Comparison of ENCODE assay signal across 10 mouse cellular contexts in genomic region chr2:48441991-48442544, GRCm38 (mm10).
DNase-seq lines count a peak whose midpoint lies in the region; ATAC-seq and TF ChIP-seq lines count a peak whose summit lies in the region.
"Had no signal": no experiment of that assay in that cellular context is flagged by ENCODE, and none has a peak within 500 bp of the region (broad histone marks: within the 10 kb centered on the region; RNA-seq: fewer than 3 reads in every experiment).

No protein-coding gene starts in this region.

- H3K36me3 ChIP-seq in midbrain, embryonic 12.5 days, result no peaks in the 10 kb centered on the region
- no peaks in the 10 kb centered on the region for H3K36me3 ChIP-seq in midbrain, embryonic 14.5 days (ENCODE audit: control insufficient read depth, insufficient read depth, low read length)
- H3K36me3 ChIP-seq in intestine, postnatal 0 days (ENCODE audit: control insufficient read depth, insufficient read depth), result no peaks in the 10 kb centered on the region
- H3K36me3 ChIP-seq in myocyte (ENCODE audit: control insufficient read depth, insufficient read depth), result no peaks in the 10 kb centered on the region
- H3K36me3 ChIP-seq: liver, embryonic 15.5 days had no signal

- no peaks in the 10 kb centered on the region for H3K9me3 ChIP-seq in midbrain, embryonic 12.5 days
- H3K9me3 ChIP-seq in midbrain, embryonic 14.5 days (ENCODE audit: control insufficient read depth, low read length), result no peaks in the 10 kb centered on the region
- no peaks in the 10 kb centered on the region for H3K9me3 ChIP-seq in intestine, postnatal 0 days (ENCODE audit: control insufficient read depth)
- H3K9me3 ChIP-seq: liver, embryonic 15.5 days had no signal

- peaks cover 25% of the 10 kb centered on the region for H3K4me1 ChIP-seq in midbrain, embryonic 12.5 days
- peaks cover 13% of the 10 kb centered on the region for H3K4me1 ChIP-seq in midbrain, embryonic 14.5 days (ENCODE audit: control insufficient read depth, insufficient read depth, low read length)
- peaks cover 4% of the 10 kb centered on the region; the same call in 1 of the 2 replicates for H3K4me1 ChIP-seq in intestine, postnatal 0 days (replicated peaks; ENCODE audit: control insufficient read depth, insufficient read depth, low read length)
- H3K4me1 ChIP-seq in cerebellum, adult 2 months (ENCODE audit: control insufficient read depth, insufficient read depth, low read length), result no peaks in the 10 kb centered on the region
- H3K4me1 ChIP-seq: liver, embryonic 15.5 days had no signal

- no peak overlapping the region for H3K27ac ChIP-seq in midbrain, embryonic 12.5 days (replicated peaks)
- H3K27ac ChIP-seq in midbrain, embryonic 14.5 days (replicated peaks; ENCODE audit: low read depth, low read length), result no peak overlapping the region
- peak overlapping the region; percentile 66 for H3K27ac ChIP-seq in intestine, postnatal 0 days (ENCODE audit: low read depth, low read length)
- no peak overlapping the region for H3K27ac ChIP-seq in cerebellum, adult 2 months (ENCODE audit: insufficient read depth, low read length)
- H3K27ac ChIP-seq: liver, embryonic 15.5 days had no signal

- no peak overlapping the region for H3K4me3 ChIP-seq in midbrain, embryonic 12.5 days
- no peak overlapping the region for H3K4me3 ChIP-seq in midbrain, embryonic 14.5 days (replicated peaks; ENCODE audit: low read depth, low read length)
- no peak overlapping the region; the same call in 1 of the 2 replicates for H3K4me3 ChIP-seq in intestine, postnatal 0 days (ENCODE audit: low read depth, low read length)
- H3K4me3 ChIP-seq in myocyte, result no peak overlapping the region
- H3K4me3 ChIP-seq in cerebellum, adult 2 months (replicated peaks; ENCODE audit: insufficient read depth, low read depth, low read length), result no peak overlapping the region
- H3K4me3 ChIP-seq: liver, embryonic 15.5 days had no signal

- DNase-seq in midbrain, embryonic 14.5 days, result no peak
- peak; percentile 72 for DNase-seq in adrenal gland, adult 8-10 months
- DNase-seq in cerebellum, adult 2 months, result no peak
- DNase-seq in cerebellum, postnatal 36 days, result no peak
- DNase-seq in liver, result no peak
- DNase-seq: thymus, postnatal 14 days had no signal

- no peak overlapping the region for H3K9ac ChIP-seq in midbrain, embryonic 12.5 days (replicated peaks)
- no peak overlapping the region; the same call in 1 of the 2 replicates for H3K9ac ChIP-seq in midbrain, embryonic 14.5 days (replicated peaks; ENCODE audit: low read length)
- no peak overlapping the region for H3K9ac ChIP-seq in intestine, postnatal 0 days (ENCODE audit: low read depth, low read length)
- H3K9ac ChIP-seq: liver, embryonic 15.5 days had no signal

- TF ChIP-seq CTCF in intestine, postnatal 0 days (IDR thresholded peaks at IDR 0.05; ENCODE audit: low read depth), result peak; percentile 28
- TF ChIP-seq CTCF in cerebellum, adult 2 months (IDR thresholded peaks at IDR 0.05; ENCODE audit: borderline replicate concordance, insufficient read depth, low read depth, low read length), result no peak

- H3K79me2 ChIP-seq in myocyte (ENCODE audit: control insufficient read depth, insufficient read depth), result no peaks in the 10 kb centered on the region

- 0 out of 2 replicates have a peak, but pooled peaks have one; percentile 27 for ATAC-seq in midbrain, embryonic 12.5 days (ENCODE audit: low FRiP score, low read depth)
- ATAC-seq in midbrain, embryonic 14.5 days (ENCODE audit: low FRiP score, low TSS enrichment), result no peak; the same call in 1 of the 2 replicates
- peak; percentile 90 for ATAC-seq in intestine, postnatal 0 days

- no peak overlapping the region for H3K4me2 ChIP-seq in midbrain, embryonic 12.5 days (replicated peaks)
- H3K4me2 ChIP-seq in midbrain, embryonic 14.5 days (ENCODE audit: low read length), result no peak overlapping the region
- peak overlapping the region; percentile 53 for H3K4me2 ChIP-seq in intestine, postnatal 0 days (replicated peaks; ENCODE audit: low read depth)
- no peak overlapping the region for H3K4me2 ChIP-seq in myocyte (ENCODE audit: low read depth)
- H3K4me2 ChIP-seq: liver, embryonic 15.5 days had no signal

- H3ac ChIP-seq in myocyte (ENCODE audit: control insufficient read depth, insufficient read length), result no peak overlapping the region

- H3K27me3 ChIP-seq in midbrain, embryonic 12.5 days, result no peaks in the 10 kb centered on the region
- H3K27me3 ChIP-seq in midbrain, embryonic 14.5 days (ENCODE audit: control insufficient read depth, insufficient read depth, low read length), result no peaks in the 10 kb centered on the region
- H3K27me3 ChIP-seq in intestine, postnatal 0 days (replicated peaks; ENCODE audit: control insufficient read depth, insufficient read depth, low read length), result no peaks in the 10 kb centered on the region
- H3K27me3 ChIP-seq in myocyte (ENCODE audit: control insufficient read depth, insufficient read depth, insufficient read length), result no peaks in the 10 kb centered on the region
- H3K27me3 ChIP-seq in cerebellum, adult 2 months (ENCODE audit: control insufficient read depth, insufficient read depth, low read length), result no peaks in the 10 kb centered on the region
- H3K27me3 ChIP-seq: liver, embryonic 15.5 days had no signal

- 79% methylated on average over 10 of the region's 10 CpGs for WGBS in midbrain, embryonic 12.5 days
- 72% methylated on average over 10 of the region's 10 CpGs for WGBS in midbrain, embryonic 14.5 days
- 28% methylated on average over 10 of the region's 10 CpGs for WGBS in intestine, postnatal 0 days
- WGBS in cerebellum, adult 2 months, result 88% methylated on average over 10 of the region's 10 CpGs

- no peak for TF ChIP-seq POLR2A in myocyte (IDR thresholded peaks at IDR 0.05; ENCODE audit: insufficient read length, low read depth)
- no peak for TF ChIP-seq POLR2A in cerebellum, adult 2 months (IDR thresholded peaks at IDR 0.05; ENCODE audit: borderline replicate concordance, insufficient read depth, low read length)

TF ChIP-seq in myocyte, 11 proteins besides CTCF, POLR2A, EP300 and RAD21:
- TF ChIP-seq USF1 (IDR thresholded peaks at IDR 0.05; ENCODE audit: low read depth) (peak; percentile 77), POLR2AphosphoS2 (IDR thresholded peaks at IDR 0.05; ENCODE audit: insufficient read length, low read depth) (no peak)
